Mouse (Mus musculus): Measurements from ENCODE around the gene Mrps10. TPM values are rescaled to one million over a fixed set of nuclear protein-coding genes. Genes with fewer than 3 reads are reported as not detected.
"Not testable (repeated sequence)": the region's sequence is repeated elsewhere in the genome, so short reads cannot be mapped to it uniquely, and the experiment has no call there.

Mrps10 gene
- total RNA-seq (2015; ENCODE audit: low replicate concordance) (0.96 and 10.0 TPM in 2 replicates), total RNA-seq (2017; ENCODE audit: low replicate concordance) (2.2 and 10.7 TPM in 2 replicates)

- peak; percentile 83 for ATAC-seq (replicated peaks; ENCODE audit: low FRiP score, poor library complexity, severe bottlenecking)
These were observed at the start of gene Mrps10 for GRCm38 (mm10) chr17:47368401-47369086. Mrps10 (plus strand) TSS chr17:47368887.

- no peak for ATAC-seq (replicated peaks; ENCODE audit: low FRiP score, poor library complexity, severe bottlenecking)
These were observed 49.6 kb upstream of the Mrps10 start for GRCm38 (mm10) chr17:47318972-47319625.

GRCm38 (mm10) chr17:47319761-47320160 lies 48.9 kb upstream of the Mrps10 start:
- ATAC-seq (replicated peaks; ENCODE audit: low FRiP score, poor library complexity, severe bottlenecking), result no peak

GRCm38 (mm10) chr17:47322128-47322990 lies 46.3 kb upstream of the Mrps10 start:
- peak; percentile 48; the same call in 1 of the 2 replicates for ATAC-seq (replicated peaks; ENCODE audit: low FRiP score, poor library complexity, severe bottlenecking)

- no peak for ATAC-seq (replicated peaks; ENCODE audit: low FRiP score, poor library complexity, severe bottlenecking)
These were observed 45.7 kb upstream of the Mrps10 start for GRCm38 (mm10) chr17:47322991-47323295.

- no peak for ATAC-seq (replicated peaks; ENCODE audit: low FRiP score, poor library complexity, severe bottlenecking)
These were observed 41.1 kb upstream of the Mrps10 start for GRCm38 (mm10) chr17:47327559-47327958.

GRCm38 (mm10) chr17:47327969-47328368 lies 40.7 kb upstream of the Mrps10 start:
- ATAC-seq (replicated peaks; ENCODE audit: low FRiP score, poor library complexity, severe bottlenecking), result no peak

- no peak for ATAC-seq (replicated peaks; ENCODE audit: low FRiP score, poor library complexity, severe bottlenecking)
These were observed 39.9 kb upstream of the Mrps10 start for GRCm38 (mm10) chr17:47328552-47329343.

GRCm38 (mm10) chr17:47330616-47331015 lies 38.1 kb upstream of the Mrps10 start:
- no peak for ATAC-seq (replicated peaks; ENCODE audit: low FRiP score, poor library complexity, severe bottlenecking)

GRCm38 (mm10) chr17:47332001-47332611 lies 36.6 kb upstream of the Mrps10 start:
- ATAC-seq (replicated peaks; ENCODE audit: low FRiP score, poor library complexity, severe bottlenecking), result peak; percentile 78

GRCm38 (mm10) chr17:47332664-47333063 lies 36.0 kb upstream of the Mrps10 start:
- ATAC-seq (replicated peaks; ENCODE audit: low FRiP score, poor library complexity, severe bottlenecking), result not testable (repeated sequence)

GRCm38 (mm10) chr17:47333409-47333808 lies 35.3 kb upstream of the Mrps10 start:
- ATAC-seq (replicated peaks; ENCODE audit: low FRiP score, poor library complexity, severe bottlenecking), result no peak

GRCm38 (mm10) chr17:47343121-47343520 lies 25.6 kb upstream of the Mrps10 start:
- no peak for ATAC-seq (replicated peaks; ENCODE audit: low FRiP score, poor library complexity, severe bottlenecking)

- no peak for ATAC-seq (replicated peaks; ENCODE audit: low FRiP score, poor library complexity, severe bottlenecking)
These were observed 18.9 kb upstream of the Mrps10 start for GRCm38 (mm10) chr17:47349721-47350319.

- peak; percentile 58 for ATAC-seq (replicated peaks; ENCODE audit: low FRiP score, poor library complexity, severe bottlenecking)
These were observed 8.7 kb upstream of the Mrps10 start for GRCm38 (mm10) chr17:47359964-47360363.

- no peak for ATAC-seq (replicated peaks; ENCODE audit: low FRiP score, poor library complexity, severe bottlenecking)
These were observed 7.3 kb upstream of the Mrps10 start for GRCm38 (mm10) chr17:47361343-47361742.

- ATAC-seq (replicated peaks; ENCODE audit: low FRiP score, poor library complexity, severe bottlenecking), result peak; percentile 28; the same call in 1 of the 2 replicates
These were observed 378 bp downstream of the Mrps10 start for GRCm38 (mm10) chr17:47369087-47369443.

- peak; percentile 73 for ATAC-seq (replicated peaks; ENCODE audit: low FRiP score, poor library complexity, severe bottlenecking)
These were observed 2.8 kb downstream of the Mrps10 start for GRCm38 (mm10) chr17:47371451-47371850.

GRCm38 (mm10) chr17:47373991-47374390 lies 5.3 kb downstream of the Mrps10 start:
- no peak for ATAC-seq (replicated peaks; ENCODE audit: low FRiP score, poor library complexity, severe bottlenecking)
